Mouse (Mus musculus) heart, postnatal 10 days (tissue): ENCODE data around the gene Tnfaip2. TPM values are rescaled to one million over a fixed set of nuclear protein-coding genes. Genes with fewer than 3 reads are reported as not detected.
A peak's percentile ranks its signal among the peaks of the same experiment; 100 is the strongest.

Source experiments
- DNase-seq, 2 experiments: peaks; one replicate each; pipeline ENCODE4 v3.0.0; 2021
- intact Hi-C: fragments of 180-260 bp; cut with DNase I; formaldehyde crosslinking; loops from one replicate; pipeline ENCODE4 v1.15.1; 2025
- total RNA-seq, 2 experiments: library from RNA; stranded (reverse); gene quantifications; 2 replicates each; pipeline ENCODE4 v1.2.3; 2021

Tnfaip2 gene
- total RNA-seq, 2 experiments from 2014 or later: 28.9 to 41.2 TPM

DNA sequence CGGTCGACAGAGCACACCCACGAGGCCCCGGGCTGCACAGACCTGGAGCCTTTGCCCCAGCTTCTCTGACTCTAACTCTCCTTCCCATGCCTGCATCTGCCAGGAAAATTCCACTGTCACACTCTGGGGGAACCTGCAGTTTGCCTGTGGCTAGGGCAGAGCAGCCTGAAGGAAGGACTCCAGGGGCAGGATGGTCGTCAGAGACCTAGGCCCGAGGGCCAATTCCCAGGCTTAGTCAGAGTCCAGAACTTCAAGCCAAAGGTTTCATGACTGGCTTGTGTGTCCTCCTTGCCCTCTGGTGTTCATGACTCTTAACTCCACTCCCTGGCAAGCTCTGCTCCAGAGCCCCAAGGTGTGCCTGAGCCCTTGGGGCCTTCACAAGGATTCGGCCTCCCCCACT is 25.9 kb downstream of the Tnfaip2 start:
- DNase-seq: no peak
- intact Hi-C loops: loop anchor here (5.0 kb wide), 1 partner anchor 196 kb away; the partner anchor contains the start of gene Amn

DNA sequence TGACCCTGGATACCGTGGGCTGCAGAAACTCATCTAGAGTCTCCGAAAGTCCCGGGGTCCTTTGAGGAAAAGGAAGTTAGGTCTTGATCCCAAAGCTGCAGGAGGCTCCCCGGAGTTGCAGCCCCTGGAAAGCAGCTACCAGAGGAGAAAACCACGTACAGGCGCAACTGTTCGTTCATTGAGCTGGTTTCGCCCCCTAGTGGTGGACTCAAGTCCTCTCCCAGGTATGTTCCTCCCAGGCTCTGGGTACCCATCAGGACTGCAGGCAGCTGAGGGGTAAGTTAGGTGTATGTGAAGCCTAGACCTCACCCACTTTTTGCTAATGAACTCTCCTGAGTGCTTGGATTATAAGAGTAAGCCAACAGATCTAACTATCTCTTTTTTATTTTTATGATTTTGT is 27.2 kb downstream of the Tnfaip2 start:
- intact Hi-C loops: loop anchor here (1.0 to 5.0 kb wide), 2 partner anchors 43 to 197 kb away; partner anchors contain the start of gene Amn
- peak; percentile 77 to 86 for DNase-seq

DNA sequence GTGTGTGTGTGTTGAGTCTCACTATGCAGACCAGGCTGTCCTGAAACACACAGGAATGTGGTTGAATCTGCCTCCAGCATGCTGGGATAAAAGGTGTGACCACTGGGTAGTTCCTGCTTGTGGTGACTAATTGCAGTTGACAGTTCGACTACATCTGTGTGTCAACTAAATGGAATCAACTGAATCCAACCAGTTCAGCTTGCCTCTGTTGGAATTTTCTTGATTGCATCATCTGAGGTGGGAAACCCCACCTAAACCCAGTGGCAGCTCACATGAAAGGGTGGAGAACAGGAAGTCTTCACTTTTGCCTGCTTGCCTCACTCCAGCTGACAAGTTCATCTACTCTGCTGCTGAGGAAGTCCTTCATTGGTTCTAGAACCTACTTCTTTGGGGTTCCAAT is 28.9 kb downstream of the Tnfaip2 start:
- intact Hi-C loops: no loop called here
- no peak for DNase-seq

DNA sequence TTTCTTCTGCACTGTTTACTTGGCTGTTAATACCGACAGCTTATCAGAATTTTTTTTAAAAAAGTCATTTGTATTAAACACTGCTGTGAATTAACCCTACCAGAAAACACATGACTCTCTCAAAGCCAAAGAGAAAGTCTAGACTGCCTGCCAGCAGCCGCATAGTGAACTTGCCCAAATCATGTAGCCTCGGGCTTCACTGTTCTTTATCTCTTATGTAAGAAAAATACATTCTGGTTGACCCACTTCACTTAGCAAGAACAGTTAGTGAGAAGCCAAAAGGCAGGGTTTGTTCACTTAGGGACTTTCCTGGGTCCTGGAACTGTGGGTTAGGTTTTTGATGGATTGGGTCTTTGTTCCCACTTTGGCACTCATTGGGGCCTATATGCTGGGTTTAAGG is 29.5 kb downstream of the Tnfaip2 start:
- intact Hi-C loops: no loop called here
- no peak for DNase-seq

DNA sequence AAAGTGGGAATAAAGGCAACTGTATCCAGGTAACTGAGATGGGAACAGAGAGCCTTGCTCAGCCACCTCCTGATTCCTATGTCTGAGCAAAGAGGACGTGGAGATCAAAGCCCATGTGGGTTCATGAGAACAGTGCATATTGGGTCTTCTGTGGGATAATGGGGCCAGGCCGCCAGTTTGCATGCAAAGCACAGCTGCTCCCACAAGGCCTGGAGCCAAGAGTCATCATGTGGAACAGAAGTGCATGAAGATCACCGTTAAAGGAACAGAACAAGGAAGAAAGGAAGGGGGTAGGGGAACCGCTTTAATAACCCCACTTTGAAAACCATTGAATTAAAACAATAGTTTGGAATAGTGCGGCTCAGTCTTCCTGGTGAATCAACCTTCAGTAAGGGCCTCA is 30.6 kb downstream of the Tnfaip2 start:
- intact Hi-C loops: no loop called here
- no peak for DNase-seq

DNA sequence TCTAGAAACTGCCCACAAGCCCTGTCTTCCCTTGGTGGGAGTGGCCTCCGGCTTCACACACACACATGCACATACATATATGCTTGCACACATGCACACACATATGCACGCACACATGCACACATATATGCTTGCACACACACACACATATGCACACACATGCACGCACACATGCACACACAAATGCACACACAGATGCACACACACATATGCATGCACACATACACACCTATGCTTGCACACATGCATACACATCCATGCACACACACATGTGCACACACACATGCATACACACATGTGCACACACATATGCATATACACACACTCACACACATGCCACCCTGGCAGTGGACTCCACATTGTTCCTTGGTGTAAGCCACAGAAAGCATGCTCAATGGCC is 32.1 kb downstream of the Tnfaip2 start:
- no peak for DNase-seq
- intact Hi-C loops: no loop called here

DNA sequence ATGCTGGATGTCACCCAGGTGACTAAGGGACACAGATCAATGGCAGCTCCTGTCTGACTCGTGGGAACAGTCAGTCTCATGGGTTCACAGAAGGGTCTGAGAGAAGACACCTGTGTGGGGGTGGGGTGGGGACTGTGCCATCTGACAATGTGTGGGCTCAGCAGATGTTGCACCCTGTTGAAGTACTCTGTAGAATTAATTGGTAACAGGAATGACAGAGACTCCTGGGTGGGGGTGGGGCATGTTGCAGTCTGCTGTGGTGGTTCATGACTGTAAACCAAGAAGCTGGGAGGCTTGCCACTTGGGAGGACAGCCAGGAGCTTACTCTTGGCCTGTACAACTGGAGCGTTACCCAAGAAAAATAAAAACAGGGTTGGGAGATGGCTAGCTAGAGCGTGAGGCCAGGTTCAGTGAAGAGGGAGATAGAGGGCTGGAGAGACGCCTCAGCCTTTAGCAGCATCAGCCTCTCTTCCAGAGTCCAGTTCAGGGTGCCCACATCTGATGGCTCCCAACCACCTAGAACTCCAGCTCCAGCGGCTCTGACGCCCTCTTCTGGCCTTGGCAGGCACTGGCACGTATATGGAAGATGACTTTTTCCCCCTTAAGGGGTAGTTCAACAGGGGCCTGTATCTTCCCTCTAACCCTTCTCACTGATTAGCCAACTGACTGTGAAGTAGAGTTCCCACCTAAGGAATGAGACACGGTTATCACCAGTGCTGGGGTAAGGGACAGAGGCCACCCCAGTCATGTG is 32.8 kb downstream of the Tnfaip2 start:
- peak; percentile 88 to 89 for DNase-seq
- intact Hi-C loops: no loop called here

DNA sequence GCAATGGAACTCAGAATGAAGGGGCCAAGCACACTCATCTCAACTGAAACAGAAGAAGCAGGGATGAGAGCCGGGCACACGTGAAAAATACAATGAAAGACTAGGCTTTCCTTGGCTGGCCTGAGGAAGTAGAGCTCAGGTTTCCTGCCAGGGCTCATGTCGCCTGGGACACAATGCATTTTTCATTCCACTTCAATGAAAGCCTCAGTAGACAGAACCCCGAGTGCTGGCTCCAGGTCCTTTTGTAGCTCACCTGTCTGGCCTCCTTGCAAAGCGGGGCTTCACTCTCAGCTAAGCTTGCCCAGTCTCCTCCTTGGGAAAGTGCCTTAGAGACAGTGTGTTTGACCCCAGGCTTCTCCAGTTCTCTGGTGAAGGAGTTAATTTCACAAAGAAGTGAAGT is 36.7 kb downstream of the Tnfaip2 start:
- intact Hi-C loops: no loop called here

DNA sequence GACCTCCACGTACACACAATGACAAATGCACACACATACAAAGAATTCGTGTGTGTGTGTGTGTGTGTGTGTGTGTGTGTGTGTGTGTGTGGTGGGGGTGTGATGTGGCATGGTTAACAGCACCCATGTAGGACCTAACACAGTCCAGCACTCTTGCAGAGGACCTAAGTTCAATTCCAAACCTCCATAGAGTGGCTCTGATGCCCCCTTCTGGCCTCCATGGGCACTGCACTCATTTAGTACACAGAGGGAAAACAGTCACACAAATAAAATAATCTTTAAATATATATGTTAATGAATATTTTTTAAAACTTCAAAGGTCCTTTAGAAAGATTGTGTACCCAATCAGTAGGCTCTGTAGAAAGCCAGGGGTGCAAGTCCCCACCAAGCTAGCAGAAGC is 37.6 kb downstream of the Tnfaip2 start:
- intact Hi-C loops: no loop called here
- DNase-seq: peak in 1 of 2 experiments; percentile 64

More for the DNA sequence above, 36.7 kb downstream of the Tnfaip2 start:
- DNase-seq: no peak

DNA sequence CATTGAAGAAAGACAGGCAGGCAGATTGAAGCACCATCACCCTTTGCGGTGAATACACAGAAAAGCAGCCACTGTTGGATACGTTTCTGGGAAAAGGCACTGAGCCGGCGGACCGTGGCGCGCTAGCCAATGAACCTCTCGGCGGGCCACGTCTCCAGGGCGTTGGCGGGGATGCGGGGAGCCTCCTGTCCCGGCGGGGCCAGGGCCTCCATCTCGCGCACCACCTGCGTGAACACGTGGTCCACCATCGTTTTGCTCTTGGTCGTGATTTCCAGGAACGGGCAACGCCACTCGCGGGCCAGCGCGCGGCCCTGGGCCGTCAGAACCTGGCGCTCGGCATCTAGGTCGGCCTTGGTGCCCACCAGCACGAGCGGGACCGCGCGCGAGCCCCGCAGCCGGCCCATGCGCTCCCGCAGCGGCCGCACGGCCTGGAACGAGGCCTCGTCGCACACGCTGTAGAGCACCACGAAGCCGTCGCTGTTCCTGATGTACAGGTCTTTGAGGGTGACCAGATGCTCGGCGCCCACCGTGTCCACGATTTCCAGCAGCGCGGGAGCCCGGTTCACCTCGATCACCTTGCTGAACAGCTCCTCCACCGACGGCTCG is 42.9 kb downstream of the Tnfaip2 start:
- no peak for DNase-seq
- intact Hi-C loops: no loop called here

DNA sequence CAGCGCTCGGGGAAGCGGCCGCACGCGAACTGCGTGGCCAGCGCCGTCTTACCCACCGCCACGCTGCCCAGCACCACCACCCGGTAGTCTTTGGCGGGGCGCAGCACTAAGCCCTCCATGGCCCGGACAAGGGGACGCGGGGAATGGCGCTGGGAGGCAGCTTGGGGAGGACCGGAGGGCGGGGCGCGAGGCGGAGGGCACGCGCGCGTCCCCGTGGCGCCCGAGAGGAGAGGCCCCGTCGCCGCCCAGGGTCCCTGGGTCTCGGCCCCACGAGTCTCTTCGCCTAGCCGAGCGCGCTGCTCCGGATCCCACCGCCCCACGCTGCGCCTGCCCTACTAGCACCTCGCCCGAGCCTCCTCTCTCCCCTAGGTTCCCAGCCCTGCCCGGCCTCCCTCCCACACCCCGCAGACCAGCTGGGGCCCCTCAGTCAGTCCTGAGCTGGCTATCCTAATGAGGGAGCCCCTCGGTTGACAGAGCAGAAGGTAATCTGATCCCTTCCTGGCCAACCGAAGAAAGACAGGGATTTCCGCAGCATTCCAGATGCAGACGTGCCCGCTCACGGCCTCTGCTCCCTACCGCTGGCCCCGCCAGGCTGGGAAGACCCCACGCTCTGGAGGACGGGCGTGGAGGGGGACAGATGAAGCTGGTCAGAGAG is 43.5 kb downstream of the Tnfaip2 start, which contains the start of gene Gm266:
Gene Gm266 (minus strand): TSS at position 172 of the 655 bp plus-strand sequence.
- intact Hi-C loops: no loop called here
- peak; percentile 29 to 51 for DNase-seq

DNA sequence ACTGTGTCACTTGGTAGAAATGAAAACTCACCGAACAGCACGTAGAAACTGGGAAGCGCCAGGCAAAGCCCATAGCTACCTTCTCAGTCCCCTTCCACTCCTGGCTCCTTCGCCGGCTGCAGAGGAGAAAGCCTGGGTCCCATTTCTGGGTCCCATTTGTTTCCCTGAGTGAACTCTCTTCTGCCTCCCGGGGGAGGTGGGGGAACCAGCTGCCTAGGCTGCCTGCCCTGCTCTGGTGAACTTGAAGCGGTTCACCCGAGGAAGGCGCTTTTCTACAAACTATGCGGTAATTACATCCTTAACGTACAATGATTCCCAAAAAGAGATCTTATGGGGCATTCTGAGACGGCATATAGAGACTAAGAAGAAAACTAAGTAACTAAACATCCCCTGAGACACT is 44.2 kb downstream of the Tnfaip2 start:
- DNase-seq: peak; percentile 19 to 36
- intact Hi-C loops: no loop called here

DNA sequence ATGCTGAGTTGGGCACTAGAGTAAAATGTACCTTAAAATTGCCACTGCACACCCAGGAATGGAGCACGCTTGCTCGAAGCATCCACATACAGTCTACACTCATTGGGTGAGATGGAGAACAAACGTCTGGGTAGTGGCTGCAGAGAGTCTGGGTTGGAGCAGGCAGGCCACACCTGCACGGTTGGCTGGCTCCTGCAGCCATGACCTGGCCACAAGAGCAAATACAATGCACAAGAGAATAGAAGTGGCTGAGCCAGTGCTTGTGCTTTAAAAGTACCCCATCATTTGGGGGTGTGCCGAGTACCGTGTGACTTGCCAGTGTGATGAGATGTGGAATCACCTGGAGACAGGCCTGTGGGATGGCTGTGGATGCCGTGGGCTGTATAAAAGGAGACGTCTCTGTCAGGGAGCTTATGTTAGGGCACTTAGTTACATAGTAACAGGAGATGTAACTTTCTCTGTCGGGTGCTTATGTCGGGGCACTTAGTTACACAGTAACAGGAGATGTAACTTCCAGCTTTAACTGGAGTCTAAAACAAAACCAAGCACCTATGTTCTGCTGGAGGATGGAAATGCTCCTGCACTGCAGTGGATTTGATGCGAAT is 47.1 kb downstream of the Tnfaip2 start:
- intact Hi-C loops: no loop called here
- DNase-seq: no peak

DNA sequence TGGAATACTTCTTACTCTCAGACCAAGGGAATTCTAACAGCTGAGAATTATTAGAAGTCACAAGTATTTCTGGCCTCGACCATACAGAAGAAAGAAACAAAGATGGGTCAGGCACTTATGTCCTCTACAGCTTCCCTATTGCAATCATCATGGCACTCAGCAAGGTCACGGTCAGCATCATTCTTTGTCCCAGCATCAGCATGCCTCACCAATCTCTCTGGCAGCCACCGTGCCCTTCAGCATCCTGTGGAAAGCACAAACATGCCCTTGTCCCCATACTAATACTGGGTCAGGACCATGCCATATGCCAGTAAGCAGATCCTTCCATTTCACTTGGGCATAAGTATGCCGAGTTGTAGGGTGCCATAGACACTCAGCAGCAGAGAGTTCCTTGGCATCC is 52.7 kb downstream of the Tnfaip2 start:
- DNase-seq: no peak
- intact Hi-C loops: no loop called here

DNA sequence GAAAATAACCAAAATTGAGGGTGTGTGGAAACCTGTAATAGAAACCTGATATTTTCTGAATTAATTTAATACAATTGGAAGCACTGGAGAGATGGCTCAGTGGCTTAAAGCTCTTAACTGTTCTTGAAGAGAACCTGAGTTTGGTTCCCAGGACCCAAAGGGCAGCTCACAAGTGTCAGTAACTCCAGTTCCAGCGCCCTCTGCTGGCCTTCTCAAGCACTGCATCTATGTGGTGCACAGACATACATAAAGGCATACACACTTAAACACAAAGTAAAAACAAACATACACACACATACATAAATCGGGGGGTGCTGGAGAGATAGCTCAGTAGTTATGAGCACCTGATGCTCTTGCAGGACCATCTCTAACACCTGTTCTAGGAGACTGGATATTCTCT is 54.8 kb downstream of the Tnfaip2 start:
- no peak for DNase-seq
- intact Hi-C loops: no loop called here

DNA sequence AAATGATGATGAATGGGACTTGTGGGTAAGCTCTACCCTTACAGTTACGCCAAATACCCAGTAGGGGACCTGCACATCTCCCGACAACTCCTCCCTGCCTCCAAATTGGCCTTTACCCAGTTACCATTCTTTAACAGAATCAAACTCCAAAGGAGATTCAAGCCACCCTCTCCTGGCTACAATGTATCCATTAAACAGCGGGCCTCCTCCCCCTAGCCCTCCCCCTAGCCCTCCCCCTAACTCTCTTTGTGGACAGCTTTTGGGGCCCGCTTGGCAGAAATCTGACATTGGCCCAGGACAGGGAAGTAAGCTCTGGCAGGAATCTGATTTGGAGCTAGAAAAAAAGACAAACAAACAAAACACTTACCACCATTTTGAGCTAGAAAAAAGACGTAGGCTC is 57.3 kb downstream of the Tnfaip2 start:
- intact Hi-C loops: no loop called here
- DNase-seq: no peak

DNA sequence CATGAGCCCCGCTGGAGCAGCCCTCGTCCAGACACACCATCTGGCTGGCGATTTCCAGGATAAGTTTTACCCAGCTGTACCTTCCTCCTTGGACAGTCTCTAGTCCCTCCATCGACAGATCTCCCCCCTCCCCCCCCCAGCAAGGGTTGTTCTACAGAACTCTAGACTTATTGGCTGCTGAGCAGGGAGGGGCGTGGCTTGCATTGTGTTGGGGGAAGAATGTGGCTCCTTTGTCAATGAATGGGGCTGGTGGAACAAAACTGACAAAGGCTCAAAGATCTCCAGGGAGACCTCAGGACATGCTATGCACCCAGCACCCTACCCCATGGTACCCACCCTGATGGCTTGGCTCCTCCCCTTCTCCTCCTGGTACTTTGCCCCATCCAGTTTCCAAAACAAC is 58.5 kb downstream of the Tnfaip2 start:
- intact Hi-C loops: no loop called here
- DNase-seq: no peak

DNA sequence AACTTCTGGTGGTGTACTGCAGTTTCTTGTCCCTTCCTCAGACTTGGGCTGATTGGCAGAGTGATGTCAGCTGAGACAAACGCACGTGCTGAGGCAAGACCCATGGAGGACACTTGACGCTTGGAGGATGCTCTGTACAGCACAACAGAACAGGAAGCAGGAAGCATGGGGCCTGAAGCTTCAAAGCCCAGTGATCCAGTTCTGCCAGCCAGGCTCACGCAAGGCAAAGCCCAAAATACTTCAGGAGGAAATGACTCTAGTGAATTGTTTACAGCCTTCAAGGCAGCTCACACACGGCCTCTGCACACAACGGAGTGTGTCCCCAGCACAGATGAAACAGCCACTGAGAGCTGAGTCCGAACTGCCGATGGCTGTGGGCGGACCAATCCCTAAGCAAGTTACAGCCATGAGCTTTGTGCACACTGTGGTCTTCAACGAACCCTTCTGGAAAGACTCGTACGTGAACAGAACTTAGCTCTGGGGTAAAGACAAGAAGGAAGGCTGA is 60.8 kb downstream of the Tnfaip2 start:
- DNase-seq: no peak
- intact Hi-C loops: no loop called here

DNA sequence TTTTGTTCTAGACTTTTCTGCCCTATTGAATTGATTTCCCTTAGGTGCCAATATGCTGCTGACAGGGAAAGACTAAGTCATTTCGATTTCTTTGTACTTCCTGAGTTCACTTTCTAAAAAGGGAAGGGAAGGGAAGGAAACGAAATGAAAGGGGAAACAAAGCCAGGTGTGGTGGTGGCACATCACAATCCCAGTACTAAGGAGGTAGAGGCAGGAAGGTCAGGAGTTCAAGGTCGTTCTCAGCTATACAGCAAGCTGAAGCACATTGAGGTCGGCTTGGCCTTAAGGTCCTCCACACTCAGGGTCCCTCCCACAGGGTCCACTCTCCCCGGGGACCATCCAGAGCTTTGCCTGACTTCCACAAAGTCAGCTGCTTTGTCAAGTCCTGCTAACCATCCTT is 61.3 kb downstream of the Tnfaip2 start:
- no peak for DNase-seq
- intact Hi-C loops: no loop called here
